Mouse (Mus musculus) embryonic fibroblast, embryonic 13.5 days (primary cell): ENCODE data around the gene Cdpf1.

Experiments
- CTCF ChIP-seq: IDR thresholded peaks from 2 replicates; pipeline ENCODE4 v1.5.1; 2011; ENCODE audit warnings: mild to moderate bottlenecking, control low read depth, low read length, moderate library complexity, borderline replicate concordance; ENCODE audit not compliant: insufficient read depth
- POLR2A ChIP-seq: IDR thresholded peaks from 2 replicates; pipeline ENCODE4 v1.6.1; 2011; ENCODE audit warnings: low read depth, mild to moderate bottlenecking, control low read depth, low read length, moderate library complexity

GRCm38 (mm10) chr15:85829470-85829869, 18.0 kb upstream of the Cdpf1 start:
- TF ChIP-seq CTCF (no peak), POLR2A (no peak)
